Mouse (Mus musculus) ES-E14 (cell line): Measurements from ENCODE around the gene Eya4. TPM values are rescaled to one million over a fixed set of nuclear protein-coding genes. Genes with fewer than 3 reads are reported as not detected.

Source experiments
- DNase-seq: peaks from one replicate; pipeline ENCODE4 v3.0.0-alpha.2; 2013; ENCODE audit warnings: low read depth, low spot score
- H3K27ac ChIP-seq: 2 replicates; pipeline ENCODE4 v1.5.1; 2012; ENCODE audit warnings: low read depth, mild to moderate bottlenecking, low read length, moderate library complexity, mixed read lengths; ENCODE audit not compliant: poor library complexity, insufficient read depth, severe bottlenecking
- H3K36me3 ChIP-seq: 2 replicates; pipeline ENCODE4 v1.6.1; 2012; ENCODE audit warnings: mild to moderate bottlenecking, low read length, moderate library complexity, mixed read lengths; ENCODE audit not compliant: control insufficient read depth, poor library complexity, insufficient read depth, severe bottlenecking
- H3K4me1 ChIP-seq, 2 experiments: fragments of 150-350 bp in 1 of 2; sonication (generic) in 1 of 2; 2 replicates each; pipeline ENCODE4 v1.6.1; 2012; ENCODE audit warnings: low read length in 2 of 2, mild to moderate bottlenecking in 1 of 2, mixed read lengths in 1 of 2; ENCODE audit not compliant: control insufficient read depth in 2 of 2, insufficient read depth in 2 of 2, poor library complexity in 1 of 2
- H3K4me3 ChIP-seq, 2 experiments: fragments of 150-350 bp in 1 of 2; sonication (generic) in 1 of 2; 2 replicates each; pipeline ENCODE4 v1.5.1; 2012; ENCODE audit warnings: low read length in 2 of 2, low read depth in 1 of 2, mild to moderate bottlenecking in 1 of 2, mixed read lengths in 1 of 2; ENCODE audit not compliant: insufficient read depth in 1 of 2, poor library complexity in 1 of 2, severe bottlenecking in 1 of 2
- H3K9ac ChIP-seq: 2 replicates; pipeline ENCODE4 v1.6.1; 2012; ENCODE audit warnings: low read depth, mild to moderate bottlenecking, low read length, mixed read lengths; ENCODE audit not compliant: poor library complexity, insufficient read depth, severe bottlenecking
- H3K9me3 ChIP-seq: fragments of 150-350 bp; sonication (generic); 2 replicates; pipeline ENCODE4 v1.6.1; 2012; ENCODE audit warnings: low read depth, mild to moderate bottlenecking, low read length; ENCODE audit not compliant: control insufficient read depth, insufficient read depth
- CHD2 ChIP-seq: IDR thresholded peaks from 2 replicates; pipeline ENCODE4 v1.6.1; 2014; ENCODE audit warnings: mild to moderate bottlenecking, low read depth, low read length, inconsistent platforms
- HCFC1 ChIP-seq: IDR thresholded peaks from 2 replicates; pipeline ENCODE4 v1.6.1; 2012; ENCODE audit warnings: low read length, inconsistent platforms, borderline replicate concordance; ENCODE audit not compliant: insufficient read depth
- MAFK ChIP-seq: IDR thresholded peaks from 2 replicates; pipeline ENCODE4 v1.6.1; 2014; ENCODE audit warnings: mild to moderate bottlenecking, low read depth, low read length, inconsistent platforms; ENCODE audit not compliant: insufficient read depth
- ZC3H11A ChIP-seq: IDR thresholded peaks from 2 replicates; pipeline ENCODE4 v1.6.1; 2012; ENCODE audit warnings: low read depth, mild to moderate bottlenecking, inconsistent platforms, low read length, borderline replicate concordance
- ZNF384 ChIP-seq: IDR thresholded peaks from 2 replicates; pipeline ENCODE4 v1.6.1; 2012; ENCODE audit warnings: low read depth, low read length, inconsistent platforms
- in situ Hi-C, 2 experiments: fragments of 600-800 bp; cut with MboI; formaldehyde crosslinking; loops; one replicate each; pipeline ENCODE4 v1.15.1; 2025; ENCODE audit warnings: low sequenced_read_pairs in 2 of 2, inconsistent platforms in 1 of 2; ENCODE audit not compliant: unreplicated experiment in 2 of 2
- total RNA-seq: library from RNA; depleted of rRNA; stranded (reverse); fragments of 300-350 nt; gene quantifications from 2 replicates; pipeline ENCODE4 v1.2.3, GENCODE M21; 2012

Eya4 gene
- total RNA-seq, 1 experiment = 1.5 TPM

DNA sequence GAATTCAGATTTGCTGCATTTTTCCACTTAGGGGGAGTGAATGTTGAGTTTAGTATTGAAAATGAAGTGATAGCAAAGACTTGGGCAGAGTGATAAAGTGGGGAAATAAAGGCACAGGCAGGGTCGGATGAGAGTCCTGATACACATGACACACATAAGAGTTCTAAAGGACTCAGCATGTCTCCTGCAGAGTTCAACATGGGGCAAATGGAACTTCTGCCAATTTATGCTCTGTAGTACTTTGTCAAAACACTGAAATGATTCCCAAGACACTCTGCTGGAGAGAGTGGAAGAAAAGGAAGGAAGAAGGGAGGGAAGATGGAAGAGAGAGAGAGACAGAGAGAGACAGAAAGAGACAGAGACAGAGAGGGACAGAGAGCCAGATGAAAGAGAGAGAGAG is 222.6 kb downstream of the Eya4 start:
- no peak for DNase-seq
- TF ChIP-seq MAFK (no peak), ZC3H11A (no peak), ZNF384 (no peak), HCFC1 (no peak)
- Histone ChIP-seq H3K27ac (no peak overlapping the region), H3K4me1 (no peaks in the 10 kb centered on the region), H3K9me3 (no peaks in the 10 kb centered on the region), H3K4me3 (no peak overlapping the region), H3K9ac (no peak overlapping the region), H3K36me3 (no peaks in the 10 kb centered on the region)
- in situ Hi-C loops = no loop called here

DNA sequence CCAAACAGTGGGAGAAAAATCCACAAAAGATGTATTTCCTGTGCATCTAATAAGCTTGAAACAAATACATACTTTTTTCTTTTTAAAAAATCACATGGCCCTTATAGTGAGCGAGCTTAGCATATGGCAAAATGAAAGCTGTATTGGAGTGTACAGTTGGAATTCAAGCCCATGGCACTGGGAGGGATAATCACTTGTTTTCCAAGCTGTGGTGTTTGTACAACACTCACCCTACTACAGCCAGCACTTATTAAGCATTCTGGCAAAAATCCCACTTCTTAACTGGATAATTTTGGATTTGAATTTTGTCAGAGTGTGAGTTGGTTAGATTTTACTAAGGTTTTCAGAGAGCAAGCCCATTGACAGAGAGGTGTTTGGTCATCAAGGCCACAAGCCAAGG is 223.4 kb downstream of the Eya4 start:
- Histone ChIP-seq H3K9ac (no peak overlapping the region), H3K4me1 (no peaks in the 10 kb centered on the region), H3K9me3 (no peaks in the 10 kb centered on the region), H3K27ac (no peak overlapping the region), H3K36me3 (no peaks in the 10 kb centered on the region), H3K4me3 (no peak overlapping the region)
- in situ Hi-C loops = no loop called here
- no peak for DNase-seq
- no peak for TF ChIP-seq HCFC1
- no peak for TF ChIP-seq ZNF384
- TF ChIP-seq MAFK = no peak
- no peak for TF ChIP-seq CHD2
- no peak for TF ChIP-seq ZC3H11A

DNA sequence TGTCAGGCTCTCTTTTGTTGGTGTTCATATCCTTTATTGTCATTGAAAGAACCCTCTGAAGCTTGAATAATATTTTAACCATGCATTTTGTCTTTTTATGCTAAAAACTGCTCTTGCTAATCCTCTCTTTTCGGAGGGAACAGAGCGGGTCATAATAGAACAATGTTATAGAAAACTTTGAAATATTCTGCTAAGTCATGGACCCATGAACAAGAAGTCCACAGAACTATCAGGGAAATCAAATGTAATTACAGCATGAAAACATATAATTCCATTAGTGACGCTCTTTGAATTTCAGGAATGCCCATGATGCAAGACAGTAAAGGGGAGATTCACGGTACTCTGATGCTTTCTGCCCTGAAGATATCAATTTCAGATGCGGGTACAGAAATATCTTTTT is 224.1 kb downstream of the Eya4 start:
- no peak overlapping the region for H3K9ac ChIP-seq
- TF ChIP-seq CHD2 (no peak), HCFC1 (no peak), ZC3H11A (no peak), ZNF384 (no peak), MAFK (no peak)
- H3K36me3 ChIP-seq = no peaks in the 10 kb centered on the region
- no peak for DNase-seq
- no peak overlapping the region for H3K4me3 ChIP-seq
- no peak overlapping the region for H3K27ac ChIP-seq
- H3K9me3 ChIP-seq = no peaks in the 10 kb centered on the region
- no peaks in the 10 kb centered on the region for H3K4me1 ChIP-seq
- in situ Hi-C loops = no loop called here

DNA sequence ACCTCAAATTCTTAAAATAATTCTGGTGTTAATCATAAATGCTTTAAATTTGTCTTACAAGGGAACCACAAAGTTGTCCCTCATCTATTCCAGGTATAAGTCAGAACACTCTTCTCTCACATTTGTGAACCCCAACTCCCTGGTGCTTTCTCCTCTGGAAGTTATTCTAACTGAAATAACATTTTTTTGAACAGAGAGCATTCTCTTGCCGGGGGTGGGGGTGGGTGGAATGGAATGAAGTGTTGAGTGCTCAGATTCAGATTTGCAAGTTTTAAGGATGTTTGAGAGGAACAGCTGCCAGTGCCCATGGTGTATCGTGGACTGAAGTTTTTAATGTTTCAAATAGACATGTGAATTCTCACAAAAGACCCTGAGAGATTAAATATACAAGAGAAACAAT is 230.1 kb downstream of the Eya4 start:
- no peak for DNase-seq
- no peak overlapping the region for H3K9ac ChIP-seq
- in situ Hi-C loops = loop anchor here (25.0 kb wide), 2 partner anchors 492 to 642 kb away; no protein-coding TSS in a partner anchor
- TF ChIP-seq ZC3H11A = no peak
- TF ChIP-seq HCFC1 = no peak
- no peak for TF ChIP-seq CHD2
- TF ChIP-seq MAFK = no peak
- TF ChIP-seq ZNF384 = no peak
- no peaks in the 10 kb centered on the region for H3K36me3 ChIP-seq
- H3K9me3 ChIP-seq = no peaks in the 10 kb centered on the region
- H3K27ac ChIP-seq = no peak overlapping the region
- H3K4me1 ChIP-seq = no peaks in the 10 kb centered on the region
- no peak overlapping the region for H3K4me3 ChIP-seq

DNA sequence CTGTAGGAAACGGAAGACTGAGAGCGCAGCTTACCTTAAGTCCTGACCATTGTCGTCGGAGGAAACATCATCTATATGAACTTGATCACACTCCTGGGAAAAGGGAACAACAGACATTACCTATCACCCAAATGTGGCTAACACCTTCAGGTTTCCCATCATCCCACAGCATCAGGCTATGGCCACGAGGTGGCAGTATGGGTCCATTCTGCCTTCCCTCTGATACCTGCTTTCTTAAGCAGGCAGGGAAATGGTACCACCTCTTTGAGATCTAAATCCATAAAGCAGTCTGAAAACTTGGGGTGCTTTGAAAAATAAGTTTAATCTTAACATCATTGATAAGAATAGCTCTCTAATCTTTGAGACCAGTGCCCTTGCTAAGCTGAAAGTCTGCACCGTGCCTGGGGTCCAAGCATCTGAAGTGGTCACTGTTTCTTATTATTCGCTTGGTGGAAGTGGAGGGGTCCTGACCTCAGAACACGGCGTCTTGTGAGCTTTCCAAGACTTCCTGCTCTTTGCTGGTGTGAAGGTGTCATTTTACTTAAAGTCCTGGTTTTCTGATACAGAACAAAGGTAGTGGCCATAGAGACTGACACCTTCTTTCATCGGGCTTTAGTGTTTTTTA is 233.7 kb downstream of the Eya4 start:
- no peak overlapping the region for H3K9ac ChIP-seq
- H3K36me3 ChIP-seq = no peaks in the 10 kb centered on the region
- no peaks in the 10 kb centered on the region for H3K4me1 ChIP-seq
- H3K9me3 ChIP-seq = no peaks in the 10 kb centered on the region
- H3K27ac ChIP-seq = no peak overlapping the region
- peak; percentile 63 for DNase-seq
- in situ Hi-C loops = loop anchor here (25.0 kb wide), 2 partner anchors 495 to 645 kb away; no protein-coding TSS in a partner anchor
- TF ChIP-seq ZC3H11A (peak; percentile 95; the same call in 1 of the 2 replicates), CHD2 (no peak), HCFC1 (no peak), MAFK (no peak), ZNF384 (no peak)
- no peak overlapping the region for H3K4me3 ChIP-seq
